Mouse (Mus musculus) left cerebral cortex, adult 2 months (tissue): ENCODE results near the gene Ptgfrn. TPM values are rescaled to one million over a fixed set of nuclear protein-coding genes. Genes with fewer than 3 reads are reported as not detected.

Source experiments
- DNase-seq, 2 experiments: peaks; one replicate each; pipeline ENCODE4 v3.0.0; 2021 to 2022; ENCODE audit warnings: low spot score in 2 of 2, mixed read lengths in 1 of 2; ENCODE audit errors: extremely low spot score in 1 of 2
- H3K27ac ChIP-seq: fragments of 200-600 bp; 2 replicates; pipeline ENCODE4 v1.8.1; 2022
- H3K4me3 ChIP-seq: fragments of 200-600 bp; 2 replicates; pipeline ENCODE4 v1.8.1; 2022
- CTCF ChIP-seq: fragments of 200-600 bp; IDR thresholded peaks from 2 replicates; pipeline ENCODE4 v1.8.1; 2022; ENCODE audit warnings: antibody characterized with exemption, mild to moderate bottlenecking, moderate library complexity
- intact Hi-C: fragments of 180-260 bp; cut with DNase I; formaldehyde crosslinking; loops from one replicate; pipeline ENCODE4 v1.15.1; 2025
- total RNA-seq, 2 experiments: library from RNA; stranded (reverse); gene quantifications; 2 replicates each; pipeline ENCODE4 v1.2.3; 2021

Ptgfrn gene
- total RNA-seq, 2 experiments from 2014 or later = 39.7 to 40.7 TPM

DNA sequence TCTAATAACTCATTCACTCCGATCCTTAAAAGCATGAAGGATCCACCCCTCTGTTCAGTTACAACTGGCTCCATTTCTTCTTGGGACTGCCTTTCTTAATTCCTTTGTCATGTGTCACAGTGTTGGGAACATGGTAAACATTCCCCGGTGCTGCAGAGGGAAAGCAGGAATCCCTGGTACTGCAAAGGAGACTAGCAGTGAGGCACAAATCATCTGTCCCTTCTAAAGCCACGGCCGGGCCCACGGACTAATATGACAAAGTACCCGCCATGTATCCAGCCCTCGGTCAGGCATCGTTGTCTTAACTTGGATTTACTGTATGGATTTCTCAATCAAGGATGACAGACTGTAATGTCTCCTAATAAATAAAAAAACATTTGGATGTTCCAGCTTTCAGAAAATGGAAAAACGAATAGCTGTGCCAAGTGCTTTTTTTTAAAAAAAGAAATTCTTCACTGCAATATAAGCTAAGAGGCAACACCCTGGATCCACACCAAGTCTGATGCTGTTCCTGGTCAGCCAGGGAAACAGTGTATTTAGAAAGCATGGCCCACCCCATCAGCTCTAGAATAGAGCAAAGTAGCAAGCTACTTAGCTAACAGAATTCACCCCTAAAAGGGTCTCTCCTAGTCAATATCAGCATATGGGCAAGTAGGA, 10.2 kb downstream of the Ptgfrn start:
- TF ChIP-seq CTCF = no peak
- Histone ChIP-seq H3K4me3 (no peak overlapping the region), H3K27ac (no peak overlapping the region)
- no peak for DNase-seq
- intact Hi-C loops = loop anchor here (5.0 kb wide), 1 partner anchor 38 kb away; no protein-coding TSS in a partner anchor

DNA sequence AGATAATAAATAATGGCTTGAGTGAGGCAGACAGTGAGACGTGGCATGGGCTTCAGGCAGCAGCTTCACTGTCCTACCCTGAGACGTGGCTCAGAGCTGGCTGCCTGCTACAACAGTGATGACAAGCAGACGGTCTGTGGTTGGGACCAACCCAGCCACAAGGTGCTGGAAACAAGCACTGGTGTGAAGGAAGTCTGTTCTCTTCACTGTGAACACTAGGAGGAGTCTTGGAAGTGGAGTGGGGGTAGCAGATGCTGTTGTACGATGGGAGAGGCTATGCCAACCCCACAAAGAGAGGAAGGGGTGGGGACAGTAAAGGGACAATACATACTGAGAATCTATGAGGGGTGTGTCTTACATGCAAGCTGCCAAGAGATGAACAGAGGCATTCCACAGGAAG, 12.0 kb downstream of the Ptgfrn start:
- no peak for DNase-seq
- intact Hi-C loops = loop anchor here (5.0 kb wide), 1 partner anchor 36 kb away; no protein-coding TSS in a partner anchor
- Histone ChIP-seq H3K27ac (0 out of 2 replicates have a peak overlapping the region, but pooled peaks have one; percentile 6), H3K4me3 (no peak overlapping the region)
- TF ChIP-seq CTCF = peak; percentile 30

DNA sequence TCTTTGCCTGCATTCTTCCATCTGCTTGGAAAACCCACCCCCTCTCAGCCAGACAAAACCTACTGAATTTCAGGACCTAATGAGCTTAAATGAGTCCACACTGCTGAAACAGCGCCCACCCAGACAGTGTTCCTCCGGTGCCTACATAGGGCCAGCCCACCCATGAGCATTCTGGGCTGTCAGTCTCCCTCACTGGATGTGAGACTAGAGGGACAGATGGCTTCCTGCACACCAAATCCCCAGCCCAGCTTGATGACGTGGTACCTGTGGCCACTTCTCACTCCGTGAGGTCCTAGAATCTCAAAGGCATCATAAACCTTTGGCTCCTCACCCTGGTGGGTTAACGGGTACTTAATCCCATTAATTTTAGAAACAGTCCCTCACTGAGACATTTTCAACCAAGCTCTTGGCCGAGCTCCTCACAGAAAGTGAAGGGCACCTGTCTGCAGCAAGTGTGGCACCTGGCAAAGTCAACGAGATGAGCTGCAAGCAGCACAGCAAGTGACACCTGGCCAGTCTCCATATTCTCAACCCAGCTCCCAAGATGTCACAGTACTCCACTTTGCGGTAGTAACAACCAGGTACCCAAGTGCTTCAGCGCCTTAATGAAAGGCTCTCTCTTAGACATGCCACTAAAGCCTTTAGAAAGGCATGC, 12.8 kb downstream of the Ptgfrn start:
- Histone ChIP-seq H3K27ac (0 out of 2 replicates have a peak overlapping the region, but pooled peaks have one; percentile 6), H3K4me3 (no peak overlapping the region)
- no peak for DNase-seq
- intact Hi-C loops = loop anchor here (5.0 kb wide), 1 partner anchor 35 kb away; no protein-coding TSS in a partner anchor
- no peak for TF ChIP-seq CTCF

DNA sequence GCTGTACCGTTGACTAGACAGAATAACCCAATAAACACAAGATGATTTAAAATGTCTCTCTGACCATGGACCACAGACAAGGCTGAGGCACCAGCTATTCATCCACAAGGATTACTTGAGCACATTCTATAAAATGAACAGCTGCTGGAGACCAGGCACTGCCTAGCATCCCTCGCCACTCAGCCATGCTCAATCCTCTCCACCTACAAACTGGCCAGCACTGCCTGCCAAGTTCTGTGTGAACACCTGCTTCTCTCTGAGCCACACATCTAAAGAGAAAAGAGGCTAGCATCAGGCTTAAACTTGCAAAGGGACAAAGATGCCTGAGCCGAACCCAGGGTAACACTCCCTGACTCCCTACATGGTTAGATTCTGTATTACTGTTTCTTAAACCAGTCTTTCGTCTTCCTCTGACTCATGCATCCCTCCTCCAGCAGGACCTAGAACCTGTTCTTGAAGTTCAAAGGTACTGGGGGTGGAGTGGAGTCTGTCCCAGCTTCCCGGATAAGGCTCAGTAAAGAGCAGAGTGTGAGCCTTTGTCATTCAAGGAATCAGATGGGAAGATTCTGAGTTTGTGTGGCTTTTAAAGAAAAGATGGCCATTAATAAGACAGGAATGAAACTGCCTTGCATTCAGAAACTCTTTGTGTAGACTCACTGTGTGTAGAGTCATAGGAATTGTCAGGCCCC, 14.2 kb downstream of the Ptgfrn start:
- TF ChIP-seq CTCF = no peak
- peak in 1 of 2 experiments; percentile 58 for DNase-seq
- Histone ChIP-seq H3K4me3 (no peak overlapping the region), H3K27ac (peak overlapping the region; percentile 28; the same call in 1 of the 2 replicates)
- intact Hi-C loops = loop anchor here (5.0 kb wide), 1 partner anchor 34 kb away; no protein-coding TSS in a partner anchor

- intact Hi-C loops = no loop called here
- Histone ChIP-seq H3K4me3 (no peak overlapping the region), H3K27ac (no peak overlapping the region)
- no peak for TF ChIP-seq CTCF
- no peak for DNase-seq
Measured at GRCm38 (mm10) chr3:101092202-101092601, 17.9 kb downstream of the Ptgfrn start.

GRCm38 (mm10) chr3:101086584-101087445, 23.3 kb downstream of the Ptgfrn start:
- no peak for TF ChIP-seq CTCF

DNA sequence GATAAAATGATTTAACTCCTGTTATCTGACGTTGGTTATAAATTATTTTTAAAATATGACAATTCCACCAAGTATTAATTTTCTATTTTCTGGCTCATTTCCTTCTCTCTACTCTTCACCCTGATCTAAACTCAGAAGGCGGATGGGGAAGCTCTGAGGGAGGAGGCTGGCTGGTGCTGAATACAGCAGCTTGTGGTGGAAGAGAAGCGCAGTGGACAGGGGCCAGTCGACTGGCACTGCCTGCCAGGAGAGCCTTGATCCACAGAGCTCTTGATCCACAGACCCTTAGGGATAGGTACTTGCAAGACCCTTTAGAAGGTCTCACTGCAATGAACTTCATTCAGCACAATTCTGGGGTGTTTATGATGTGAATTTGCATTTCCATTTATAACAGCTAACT, 29.2 kb downstream of the Ptgfrn start:
- TF ChIP-seq CTCF = no peak
- Histone ChIP-seq H3K4me3 (no peak overlapping the region), H3K27ac (no peak overlapping the region)
- intact Hi-C loops = no loop called here
- no peak for DNase-seq

More at GRCm38 (mm10) chr3:101086584-101087445, 23.3 kb downstream of the Ptgfrn start:
- H3K4me3 ChIP-seq = no peak overlapping the region
- DNase-seq = no peak
- intact Hi-C loops = no loop called here
- no peak overlapping the region for H3K27ac ChIP-seq

GRCm38 (mm10) chr3:101078344-101078743, 31.7 kb downstream of the Ptgfrn start:
- intact Hi-C loops = no loop called here
- no peak overlapping the region for H3K27ac ChIP-seq
- TF ChIP-seq CTCF = no peak
- DNase-seq = no peak
- no peak overlapping the region for H3K4me3 ChIP-seq

- DNase-seq = no peak
- intact Hi-C loops = no loop called here
- no peak overlapping the region for H3K27ac ChIP-seq
- no peak overlapping the region for H3K4me3 ChIP-seq
- no peak for TF ChIP-seq CTCF
Measured at GRCm38 (mm10) chr3:101077710-101078100, 32.4 kb downstream of the Ptgfrn start.

GRCm38 (mm10) chr3:101076966-101077709, 32.9 kb downstream of the Ptgfrn start:
- no peak for DNase-seq
- Histone ChIP-seq H3K27ac (no peak overlapping the region), H3K4me3 (no peak overlapping the region)
- intact Hi-C loops = no loop called here
- TF ChIP-seq CTCF = no peak

- no peak for DNase-seq
- no peak for TF ChIP-seq CTCF
- intact Hi-C loops = no loop called here
- Histone ChIP-seq H3K4me3 (no peak overlapping the region), H3K27ac (no peak overlapping the region)
Measured at GRCm38 (mm10) chr3:101075866-101076265, 34.2 kb downstream of the Ptgfrn start.
